Mouse (Mus musculus) effector memory CD4-positive, alpha-beta T cell, adult 7 months (primary cell): ENCODE results near the gene Rbmx. TPM values are rescaled to one million over a fixed set of nuclear protein-coding genes. Genes with fewer than 3 reads are reported as not detected.

Experiments used
- polyA plus RNA-seq: library from polyadenylated mRNA; unstranded; fragments of 100-300 nt; shearing (Covaris generic); gene quantifications from one replicate; pipeline ENCODE4 v1.2.1, GENCODE M21; 2017

The Rbmx gene
- 94.8 TPM for polyA plus RNA-seq

DNA sequence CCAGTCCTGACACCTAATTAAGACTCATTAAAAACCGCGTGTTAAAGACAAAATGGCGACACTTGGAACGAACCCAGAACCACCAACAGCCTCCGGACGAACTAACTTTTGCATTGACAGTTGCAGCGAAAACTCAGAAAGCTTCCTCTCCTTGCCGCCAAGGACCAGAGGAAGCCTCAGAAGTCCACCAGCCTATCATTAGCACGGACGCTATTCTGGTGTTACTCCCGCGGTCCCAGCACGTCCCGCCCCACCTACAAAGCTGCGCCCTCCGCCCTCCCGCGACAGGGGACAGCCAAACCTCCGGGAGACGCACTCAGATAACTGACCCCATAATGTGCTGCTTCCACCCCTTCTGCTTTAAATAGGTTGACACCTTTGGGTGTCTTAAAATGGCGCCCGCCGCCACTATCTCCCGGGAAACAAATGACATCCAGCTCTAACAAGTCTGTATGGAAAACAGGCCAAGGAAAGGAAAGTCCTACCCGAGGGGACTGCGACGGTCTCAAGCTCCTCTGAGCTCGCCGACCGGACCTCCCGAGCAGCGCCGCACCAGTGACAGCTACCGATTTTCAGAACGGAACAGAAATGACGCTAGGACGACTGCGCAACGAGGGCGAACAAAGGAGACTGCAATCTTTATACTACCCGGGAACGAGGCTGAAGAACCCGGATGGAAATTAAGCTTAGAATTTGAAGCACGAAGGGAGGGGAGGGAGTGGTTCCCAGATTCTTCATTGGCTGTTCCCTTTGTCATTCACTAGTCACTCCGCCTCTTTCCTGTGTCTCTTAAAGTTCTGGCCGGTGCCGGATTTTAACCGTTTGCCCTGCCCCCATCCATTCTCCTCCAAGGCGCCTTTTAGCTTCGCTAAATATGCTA is at the start of gene Rbmx:
TSS of gene Rbmx (minus strand) at position 670 of the 880 bp plus-strand sequence.

DNA sequence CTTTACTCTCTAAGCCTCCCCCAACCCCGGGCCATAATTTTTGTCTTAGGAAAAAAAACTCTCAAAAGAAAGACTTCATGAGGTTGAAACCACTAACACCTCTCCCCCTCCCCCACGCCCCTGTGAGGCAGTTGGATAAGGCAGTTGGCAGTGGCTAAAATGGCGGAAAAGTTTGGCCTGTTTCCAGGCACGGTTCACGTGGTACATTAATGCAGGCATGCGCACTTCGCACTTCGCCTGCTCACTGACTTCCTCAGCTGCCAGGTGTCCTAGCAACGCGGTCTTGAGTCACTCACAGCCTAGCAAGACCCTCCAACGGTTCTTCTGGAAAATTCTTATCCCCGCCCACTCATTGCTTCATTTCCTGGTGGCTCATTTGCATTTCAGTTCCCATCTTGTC is 15.9 kb upstream of the Rbmx start, which contains the start of gene Gm364:
TSS of gene Gm364 (plus strand) at position 386 of the 400 bp plus-strand sequence.

DNA sequence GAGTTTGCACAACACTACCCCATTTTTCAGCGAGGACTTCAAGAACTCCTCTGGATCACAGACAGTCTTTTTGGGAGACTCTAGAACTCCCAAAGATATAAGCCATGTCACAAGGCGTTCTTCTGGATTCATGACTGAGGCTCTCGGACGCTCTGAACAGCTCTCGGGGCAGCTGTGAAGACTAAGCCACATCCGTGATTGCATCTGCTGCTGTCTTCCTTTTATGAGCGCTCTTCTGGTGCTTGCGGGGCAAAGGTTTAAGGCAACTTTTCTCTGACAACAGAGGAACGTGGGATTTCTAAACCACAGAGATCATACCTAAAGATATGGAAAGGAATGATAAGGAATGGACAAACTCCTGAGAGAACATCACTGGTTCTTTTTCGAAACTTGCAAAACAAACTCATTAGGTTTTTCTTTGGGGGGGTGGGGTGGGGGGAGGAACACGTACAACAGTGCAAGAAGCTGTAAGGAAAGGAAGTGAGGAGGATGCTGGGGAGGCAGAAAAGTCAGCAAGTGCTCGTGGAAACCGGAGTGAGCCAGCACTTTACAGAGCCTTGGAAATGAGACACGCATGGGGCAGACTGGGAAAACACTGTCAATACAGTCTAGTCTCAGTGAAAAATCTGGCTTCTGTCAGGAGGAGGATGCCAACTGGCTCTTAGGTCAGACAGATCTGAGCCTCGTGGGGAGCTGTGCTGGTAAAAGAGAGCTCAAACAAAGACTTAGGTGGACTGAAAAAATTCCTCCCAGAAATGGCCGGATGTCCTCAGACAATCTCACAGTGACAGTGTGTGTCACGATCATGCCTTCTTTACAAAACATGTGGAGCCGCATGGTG is 54.2 kb downstream of the Rbmx start, which contains the start of gene Arhgef6:
TSS of gene Arhgef6 (minus strand) at position 359 of the 841 bp plus-strand sequence.

Other genes with a start within 250 kb of the Rbmx start
- gene Cd40lg, start 180.9 kb downstream of the Rbmx start, polyA plus RNA-seq: 548 TPM
- gene Arhgef6, start 54.3 kb downstream of the Rbmx start, polyA plus RNA-seq: 111 TPM
- gene Gm364, start 16.1 kb upstream of the Rbmx start, polyA plus RNA-seq: not detected
- not detected for gene Gpr101, start 110.7 kb upstream of the Rbmx start, polyA plus RNA-seq